Mouse (Mus musculus): ENCODE measurements around the gene Myt1l. TPM values are rescaled to one million over a fixed set of nuclear protein-coding genes. Genes with fewer than 3 reads are reported as not detected.

Myt1l gene
- total RNA-seq, 2 experiments from 2014 or later: 1.9 to 2.7 TPM

- DNase-seq: no peak
Observed at GRCm38 (mm10) chr12:29916807-29917206, 388.6 kb downstream of the Myt1l start.

GRCm38 (mm10) chr12:29920298-29920697, 392.1 kb downstream of the Myt1l start:
- no peak for DNase-seq

DNA sequence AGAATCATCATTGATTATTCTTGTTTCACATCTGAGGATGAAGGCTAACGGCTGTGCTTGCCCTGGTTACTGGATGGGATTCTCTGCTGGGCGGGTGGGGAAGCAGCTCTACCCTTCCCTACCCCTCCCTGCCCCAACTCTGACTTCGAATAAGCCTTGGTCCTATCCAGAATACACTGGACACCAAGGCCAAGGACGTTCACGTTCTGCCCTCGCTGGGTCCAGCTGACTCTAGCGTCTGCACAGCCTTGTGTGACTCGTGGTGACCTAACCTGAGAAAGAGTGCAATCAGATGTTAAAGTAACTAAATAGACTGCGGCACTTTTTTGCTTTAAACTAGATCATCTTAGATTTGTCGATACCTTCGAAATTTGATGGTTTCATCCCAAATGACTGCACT, 393.3 kb downstream of the Myt1l start:
- peak; percentile 32 for DNase-seq

DNA sequence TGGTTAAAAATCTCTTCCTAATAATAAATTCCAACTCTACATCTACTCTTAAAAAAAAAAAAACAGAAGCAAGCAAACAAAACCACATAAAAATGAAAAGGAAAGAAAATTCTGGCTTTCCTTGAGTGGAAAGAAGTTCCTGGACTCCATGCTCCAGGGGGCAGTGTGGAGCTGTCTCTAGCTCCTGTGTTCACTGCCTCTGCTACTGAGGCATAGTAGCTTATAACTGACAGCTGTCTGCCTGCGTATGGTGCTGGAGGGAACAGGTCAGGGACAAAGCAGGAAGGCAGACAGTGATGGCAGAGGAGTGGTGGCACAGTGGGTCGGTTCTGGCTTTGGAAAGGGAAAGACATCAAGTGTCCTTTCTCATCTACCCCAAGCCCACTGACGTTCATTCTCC, 398.7 kb downstream of the Myt1l start:
- peak; percentile 84 for DNase-seq

DNA sequence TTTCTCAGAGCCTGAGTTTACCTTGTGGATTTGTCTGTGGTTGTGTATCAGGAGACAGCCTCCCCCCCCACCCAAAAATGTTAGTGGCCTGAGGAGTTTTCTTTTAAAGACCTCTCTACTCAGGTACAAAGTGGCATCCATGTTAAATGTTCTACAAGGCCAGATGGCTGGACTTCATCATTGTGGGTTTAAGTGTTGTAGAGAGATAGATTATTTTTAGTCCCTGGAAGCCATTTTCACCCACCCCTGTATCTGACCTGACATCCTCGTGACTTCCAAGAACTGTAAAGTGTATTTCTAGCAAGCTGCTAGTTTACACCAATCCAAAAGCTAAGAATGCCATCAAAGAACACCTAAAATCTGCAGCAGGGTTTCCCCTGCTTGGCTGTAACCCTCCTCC, 402.4 kb downstream of the Myt1l start:
- DNase-seq: no peak

DNA sequence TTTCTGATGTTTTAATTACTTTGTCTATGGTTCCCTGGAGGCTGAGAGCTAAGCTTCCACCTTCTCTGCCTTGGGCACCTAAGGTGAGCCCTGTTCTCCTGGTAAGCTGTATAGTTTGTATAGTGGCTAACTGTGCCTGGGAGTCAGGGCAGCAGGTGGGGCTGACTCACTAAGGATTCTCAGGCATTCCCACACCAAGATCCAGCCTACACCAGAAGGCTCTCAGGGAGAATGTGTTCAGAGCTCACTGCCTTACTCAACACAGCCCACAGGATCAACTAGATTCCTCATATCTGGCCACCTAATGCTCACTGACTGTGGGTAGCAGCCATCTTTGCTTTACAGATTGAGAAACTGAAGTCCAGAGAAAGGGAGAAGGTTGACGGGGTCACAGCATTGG, 404.8 kb downstream of the Myt1l start:
- DNase-seq: no peak

- no peak for DNase-seq
Observed at GRCm38 (mm10) chr12:29933501-29933900, 405.3 kb downstream of the Myt1l start.

DNA sequence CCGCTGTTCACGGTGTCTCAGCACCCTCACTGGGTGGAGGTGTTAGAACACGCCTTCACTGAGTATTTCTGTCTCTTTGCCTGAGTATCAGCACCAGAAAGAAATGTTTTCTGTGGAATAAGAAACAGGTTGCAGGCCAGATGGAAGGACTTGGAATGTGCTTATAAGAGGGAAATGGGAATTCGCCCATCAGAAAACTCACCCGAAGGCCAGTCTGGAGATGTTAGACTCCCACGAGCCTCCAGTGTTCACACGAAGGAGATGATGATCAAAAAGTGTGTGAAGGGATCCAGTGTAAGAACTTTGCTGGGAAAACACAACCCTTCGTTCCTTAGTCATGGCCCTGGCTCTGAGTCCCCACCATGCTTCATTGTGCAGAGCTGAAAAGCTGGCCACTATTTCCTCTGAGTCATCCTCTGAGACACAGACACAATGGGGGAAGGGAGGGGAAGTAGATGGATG, 406.0 kb downstream of the Myt1l start:
- peak; percentile 26 for DNase-seq

DNA sequence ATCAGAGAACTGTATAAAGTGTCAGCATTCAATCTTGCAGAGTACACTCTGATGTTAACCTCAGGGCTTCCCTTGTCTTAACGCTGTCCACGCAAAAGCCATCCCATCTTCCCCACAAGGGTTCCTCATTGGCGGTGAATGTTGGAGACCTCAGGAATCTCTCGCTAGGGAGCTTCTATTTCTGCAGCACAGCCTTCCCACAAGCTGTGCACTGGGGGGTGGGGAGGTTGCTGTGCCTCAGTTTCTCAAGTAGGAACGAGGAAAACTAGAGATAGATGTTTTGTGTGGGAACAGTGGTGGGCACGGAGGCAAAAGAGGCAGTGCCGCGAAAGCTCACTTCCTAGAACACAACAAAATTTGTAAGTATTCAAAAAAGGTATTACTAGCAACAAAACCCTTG, 409.1 kb downstream of the Myt1l start, which contains the start of gene Pxdn:
Gene Pxdn, plus strand, starts transcription at position 301 of the 400 bp plus-strand sequence.
- no peak for DNase-seq

DNA sequence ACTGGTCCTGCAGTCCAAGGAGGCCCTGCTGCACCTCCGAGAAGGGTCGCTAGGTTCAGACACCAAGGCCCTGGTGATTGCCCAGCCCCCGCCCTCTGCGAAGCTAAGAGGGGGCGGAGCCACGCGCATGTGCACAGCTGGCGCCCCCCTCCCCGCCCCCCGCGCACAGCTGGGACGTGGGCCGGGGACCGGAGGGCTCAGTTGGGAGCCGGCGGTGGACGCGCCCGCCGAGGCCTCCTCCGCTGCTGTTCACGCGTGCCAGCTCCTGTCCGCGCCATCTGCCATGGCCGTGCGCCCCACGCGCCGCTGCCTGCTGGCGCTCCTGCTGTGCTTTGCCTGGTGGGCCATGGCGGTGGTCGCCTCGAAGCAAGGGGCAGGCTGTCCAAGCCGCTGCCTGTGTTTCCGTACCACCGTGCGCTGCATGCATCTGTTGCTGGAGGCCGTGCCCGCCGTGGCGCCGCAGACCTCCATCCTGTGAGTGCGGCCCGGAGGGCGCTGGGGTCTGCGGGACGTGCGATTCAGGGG, 409.7 kb downstream of the Myt1l start:
- DNase-seq: peak; percentile 84

DNA sequence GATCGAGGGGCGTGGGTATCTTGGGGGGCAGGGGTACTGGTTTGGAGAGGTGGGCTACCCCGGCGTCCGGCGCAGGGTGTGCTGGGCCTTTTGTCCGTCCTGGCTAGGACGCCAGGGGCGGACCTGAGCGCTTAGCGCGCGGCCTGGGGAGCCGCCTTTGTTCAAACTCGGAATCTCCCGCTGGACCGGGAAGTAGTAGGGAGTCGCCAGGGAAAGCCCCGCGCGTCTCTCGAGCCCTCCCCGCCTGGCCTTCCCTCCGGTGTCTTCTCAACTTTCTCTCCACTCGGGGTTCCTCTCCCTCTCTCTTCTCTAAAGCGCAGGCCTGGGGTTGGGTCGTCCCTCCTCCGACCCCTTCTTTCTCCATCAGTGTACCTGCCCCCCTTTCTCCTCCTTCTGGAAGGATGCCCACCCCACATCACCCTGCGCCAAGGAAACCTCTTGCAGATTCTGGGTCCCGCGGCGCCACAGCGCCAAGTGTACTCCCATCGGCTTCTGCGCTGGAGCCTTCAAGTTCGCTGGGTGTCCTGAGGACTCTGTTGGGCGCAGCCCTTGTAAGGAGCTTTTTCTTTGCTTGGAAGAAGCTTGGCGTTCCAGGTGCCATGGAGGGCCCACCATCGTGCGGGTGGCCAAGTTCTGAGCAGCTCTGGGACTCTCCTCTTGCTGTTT, 410.3 kb downstream of the Myt1l start:
- peak; percentile 82 for DNase-seq

GRCm38 (mm10) chr12:29939261-29939671, 411.1 kb downstream of the Myt1l start:
- peak; percentile 24 for DNase-seq

- DNase-seq: no peak
Observed at GRCm38 (mm10) chr12:29942435-29942834, 414.3 kb downstream of the Myt1l start.

DNA sequence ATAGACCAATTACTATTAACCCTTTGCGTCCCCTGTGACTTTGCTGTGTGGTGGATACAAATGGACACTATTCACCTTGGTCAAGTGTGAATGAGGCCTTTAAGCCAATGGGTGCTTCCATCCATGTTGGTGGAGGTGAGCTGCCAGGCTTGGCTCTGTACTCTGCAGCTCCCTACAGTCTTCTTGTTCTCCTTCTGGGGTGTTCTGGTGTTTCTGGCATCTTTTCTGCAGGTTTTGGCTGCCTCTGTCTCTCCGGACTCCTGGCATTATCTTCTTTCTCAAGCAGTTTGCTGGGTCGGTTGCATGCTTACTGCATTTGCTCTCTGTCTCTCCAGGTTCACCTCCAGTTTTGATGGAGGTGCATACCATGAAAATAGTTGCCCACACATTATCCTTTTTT, 416.5 kb downstream of the Myt1l start:
- no peak for DNase-seq

- no peak for DNase-seq
Observed at GRCm38 (mm10) chr12:29945182-29945743, 417.1 kb downstream of the Myt1l start.

- no peak for DNase-seq
Observed at GRCm38 (mm10) chr12:29951043-29951442, 422.9 kb downstream of the Myt1l start.

- no peak for DNase-seq
Observed at GRCm38 (mm10) chr12:29951485-29951884, 423.3 kb downstream of the Myt1l start.

DNA sequence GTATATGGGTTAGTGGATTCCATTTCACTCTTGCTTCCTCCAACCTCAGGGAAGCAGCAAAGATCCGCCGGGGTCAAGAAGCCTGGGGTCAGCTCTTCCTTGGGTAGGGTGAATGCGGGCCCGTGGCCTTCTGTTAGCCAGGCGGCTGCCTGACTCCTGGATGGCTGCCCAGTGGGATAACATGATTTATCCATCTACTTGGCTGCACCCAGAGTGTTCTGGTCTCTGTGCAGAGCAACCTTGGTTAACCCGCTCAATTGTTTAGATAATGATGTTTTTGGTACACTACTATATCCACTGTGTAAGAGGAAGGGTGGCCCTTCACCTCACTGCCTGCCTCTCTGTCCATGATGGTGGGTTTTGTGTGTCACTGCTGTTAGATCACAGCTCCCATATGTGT, 423.9 kb downstream of the Myt1l start:
- peak; percentile 93 for DNase-seq

DNA sequence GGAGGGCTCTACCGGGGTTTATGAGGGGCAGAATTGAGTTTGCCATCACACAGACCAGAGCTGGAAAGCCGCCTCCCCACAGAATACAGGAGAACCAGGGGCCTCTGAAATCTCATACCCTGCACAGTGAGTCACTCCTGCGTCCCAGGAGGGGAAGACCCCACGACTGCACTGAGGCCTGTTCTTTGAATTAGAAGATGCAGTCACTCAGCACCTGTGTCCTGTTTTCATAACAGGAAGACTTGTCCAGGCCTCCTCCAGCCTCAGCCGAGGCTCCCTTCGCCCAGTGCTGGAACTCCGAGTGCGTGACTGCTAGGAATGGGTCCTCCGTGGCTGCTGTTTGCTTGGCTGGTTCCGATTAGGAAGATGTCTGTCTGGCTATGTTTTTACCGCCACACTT, 425.8 kb downstream of the Myt1l start:
- DNase-seq: peak; percentile 24

DNA sequence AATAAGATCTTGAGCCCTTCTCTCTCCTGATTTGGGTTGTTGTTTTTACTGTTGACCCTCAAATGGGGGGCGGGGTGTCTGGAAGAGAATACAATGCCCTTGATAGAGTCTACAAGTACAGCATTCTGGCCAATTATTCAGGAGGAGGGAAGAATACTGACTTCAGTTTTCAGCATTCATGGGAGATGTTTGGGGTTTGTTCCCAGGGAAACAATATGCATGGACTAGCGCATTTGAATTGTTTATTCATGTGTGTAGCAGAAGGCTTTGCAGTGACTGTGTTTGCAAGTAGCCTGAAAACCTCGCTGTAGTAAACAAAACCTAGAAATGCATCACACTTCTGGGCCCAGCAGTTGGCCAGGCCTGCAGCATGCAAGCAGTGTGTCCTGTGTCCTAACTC, 426.3 kb downstream of the Myt1l start:
- no peak for DNase-seq

DNA sequence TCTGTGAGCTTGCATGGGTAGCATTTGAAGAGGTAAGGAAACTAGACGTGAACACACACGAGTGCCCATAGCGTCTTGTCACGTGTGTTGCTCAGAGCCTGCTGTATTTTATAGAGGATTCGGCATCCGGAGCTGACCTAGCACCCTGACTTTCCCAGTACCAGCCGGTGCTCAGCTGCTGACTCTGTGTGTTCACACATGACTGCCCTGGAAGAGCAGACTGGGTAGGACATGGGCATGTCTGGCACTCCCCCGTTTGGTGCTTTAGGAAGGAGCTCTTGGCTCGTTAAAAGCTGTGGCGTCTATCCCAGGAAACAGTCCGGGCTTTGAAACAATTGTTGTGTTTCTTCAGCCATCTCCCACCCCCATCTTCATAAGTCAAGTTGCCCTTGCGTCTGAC, 428.8 kb downstream of the Myt1l start:
- DNase-seq: no peak

DNA sequence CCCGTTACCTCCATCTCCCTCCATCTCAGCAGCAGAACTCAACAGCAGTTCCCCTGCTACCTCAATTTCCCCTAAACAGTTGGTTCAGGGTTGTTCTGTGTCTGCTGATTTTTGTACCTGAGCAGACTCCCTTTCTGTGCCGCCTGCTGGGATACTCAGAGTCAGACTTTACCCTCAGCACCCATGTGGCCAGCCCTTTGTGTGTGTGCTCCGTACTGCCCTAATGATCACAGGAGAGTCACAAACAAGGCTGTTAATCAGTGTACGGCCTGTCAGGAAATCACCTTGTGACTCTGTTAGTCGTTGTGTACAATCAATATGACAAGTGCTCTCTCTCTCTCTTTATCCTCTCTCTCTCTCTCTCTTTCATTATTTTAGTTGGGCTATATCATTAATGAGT, 430.5 kb downstream of the Myt1l start:
- DNase-seq: no peak

- no peak for DNase-seq
Observed at GRCm38 (mm10) chr12:29961041-29961440, 432.9 kb downstream of the Myt1l start.

DNA sequence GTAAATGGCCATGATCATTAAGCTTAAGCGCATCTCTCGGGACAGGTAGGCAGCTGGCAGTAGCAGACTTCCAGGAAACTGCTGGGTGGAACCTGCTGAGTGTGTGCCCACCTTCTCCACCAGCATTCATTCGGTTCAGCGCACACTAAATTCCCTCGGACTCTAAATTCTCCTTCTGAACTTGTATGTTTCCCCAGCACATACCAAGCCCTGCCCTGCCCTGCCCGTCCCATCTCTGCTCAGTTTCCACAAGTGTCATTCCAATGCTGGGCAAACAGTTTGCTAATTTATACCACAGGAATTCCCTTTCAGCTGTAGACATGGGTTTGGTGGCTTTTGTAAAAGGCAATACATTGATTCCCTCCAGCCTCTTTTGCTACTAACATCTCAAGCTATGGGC, 436.8 kb downstream of the Myt1l start:
- no peak for DNase-seq
